Mouse (Mus musculus): ENCODE data around the gene Ppp1r32. TPM values are rescaled to one million over a fixed set of nuclear protein-coding genes. Genes with fewer than 3 reads are reported as not detected.

Ppp1r32 gene
- total RNA-seq, 2 experiments from 2014 or later, result not detected

DNA sequence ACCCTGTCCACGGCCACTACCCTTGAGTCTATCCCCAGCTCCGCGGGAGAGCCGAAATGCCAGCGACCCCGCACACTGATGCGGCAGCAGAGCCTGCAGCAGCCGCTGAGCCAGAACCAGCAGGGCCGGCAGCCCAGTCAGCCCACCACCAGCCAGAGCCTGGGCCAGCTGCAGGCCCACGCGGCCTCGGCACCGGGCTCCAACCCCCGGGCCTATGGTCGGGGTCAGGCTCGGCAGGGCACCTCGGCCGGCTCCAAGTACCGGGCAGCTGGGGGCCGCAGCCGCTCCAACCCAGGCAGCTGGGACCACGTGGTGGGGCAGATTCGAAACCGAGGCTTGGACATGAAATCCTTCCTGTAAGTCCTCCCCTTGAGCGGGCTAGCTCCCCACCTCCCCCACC is 56.4 kb downstream of the Ppp1r32 start:
- no peak for ATAC-seq (replicated peaks; ENCODE audit: poor library complexity)

DNA sequence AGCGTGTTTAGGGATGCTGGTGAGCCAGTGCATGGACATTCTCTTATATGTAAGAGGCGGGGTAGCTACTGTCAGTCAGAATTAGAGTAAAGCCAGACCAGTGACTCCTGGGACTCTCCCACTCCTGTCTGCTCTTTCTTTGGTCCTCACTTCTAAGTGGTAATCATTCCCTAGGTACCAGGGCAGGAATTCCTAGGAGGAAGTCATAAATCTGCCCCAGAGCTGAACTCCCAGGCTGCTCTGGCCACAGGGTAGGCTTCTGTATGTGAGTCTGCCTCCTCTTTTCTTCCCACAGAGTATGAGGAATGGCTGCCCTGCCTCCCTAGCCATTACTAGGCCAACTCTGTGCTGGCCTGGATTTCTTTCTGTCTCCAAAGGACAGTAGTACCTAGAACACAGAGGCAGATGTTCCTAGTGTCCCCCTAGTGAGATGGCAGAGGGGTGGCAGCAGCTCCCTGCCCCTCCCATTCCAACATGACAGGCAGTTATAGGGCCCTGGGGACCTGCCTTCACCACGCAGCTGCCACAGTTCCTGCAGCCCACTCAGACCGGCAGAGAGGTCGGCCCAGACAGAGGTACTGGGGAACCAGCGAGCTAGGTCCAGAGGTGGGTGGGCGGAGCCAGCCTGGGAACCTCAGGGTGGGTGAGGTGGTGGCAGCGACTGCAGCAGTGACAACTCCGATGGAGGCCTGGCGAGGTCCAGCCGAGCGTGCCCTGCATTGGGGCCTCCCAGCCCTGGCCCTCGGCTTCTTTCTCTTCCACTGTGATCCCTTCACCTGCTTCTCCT is 57.1 kb downstream of the Ppp1r32 start:
- ATAC-seq (replicated peaks; ENCODE audit: poor library complexity), result no peak

DNA sequence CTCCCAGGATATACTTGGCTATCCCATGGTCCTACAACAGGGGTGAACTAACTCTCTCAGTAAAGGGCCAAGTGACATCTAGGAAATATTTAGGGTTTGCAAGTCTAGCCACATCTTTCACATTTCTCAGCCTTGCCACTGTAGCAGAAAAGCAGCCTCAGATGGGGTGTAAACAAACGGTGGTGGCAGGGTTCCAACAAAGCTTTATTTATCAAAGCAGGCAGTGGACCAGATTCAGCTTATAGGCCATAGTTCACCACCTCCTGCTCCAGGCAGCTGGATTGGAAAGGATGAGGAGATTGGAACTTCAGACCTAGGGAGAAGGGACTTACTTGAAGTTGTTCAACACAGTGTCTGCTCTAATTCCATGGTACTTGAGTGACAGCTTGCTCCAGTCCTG is 58.0 kb downstream of the Ppp1r32 start:
- ATAC-seq (replicated peaks; ENCODE audit: poor library complexity), result no peak

Other genes starting within 250 kb of the Ppp1r32 start
- not detected in 2 replicates for gene Myrf, start 242.2 kb downstream of the Ppp1r32 start, total RNA-seq (2015)
- not detected in 2 replicates for gene Myrf, start 242.2 kb downstream of the Ppp1r32 start, total RNA-seq (2017)
- gene Dagla, start 178.1 kb downstream of the Ppp1r32 start, total RNA-seq (2015), result 0.02 TPM in 1 of 2 replicates, not detected in the other
- 0.17 and 1.4 TPM in 2 replicates for gene Dagla, start 178.1 kb downstream of the Ppp1r32 start, total RNA-seq (2017)
- not detected in 2 replicates for gene Syt7, start 93.8 kb downstream of the Ppp1r32 start, total RNA-seq (2015)
- gene Syt7, start 93.8 kb downstream of the Ppp1r32 start, total RNA-seq (2017), result not detected in 2 replicates
- gene Lrrc10b, start 25.5 kb downstream of the Ppp1r32 start, total RNA-seq (2015), result not detected in 2 replicates
- gene Lrrc10b, start 25.5 kb downstream of the Ppp1r32 start, total RNA-seq (2017), result not detected in 2 replicates
- gene Cpsf7, start 42.3 kb upstream of the Ppp1r32 start, total RNA-seq (2015), result 53.8 and 60.5 TPM in 2 replicates
- gene Cpsf7, start 42.3 kb upstream of the Ppp1r32 start, total RNA-seq (2017), result 30.0 and 37.9 TPM in 2 replicates
- 43.3 and 45.4 TPM in 2 replicates for gene Sdhaf2, start 43.2 kb upstream of the Ppp1r32 start, total RNA-seq (2015)
- 54.4 and 60.1 TPM in 2 replicates for gene Sdhaf2, start 43.2 kb upstream of the Ppp1r32 start, total RNA-seq (2017)
- 42.9 and 50.8 TPM in 2 replicates for gene Tmem216, start 73.3 kb upstream of the Ppp1r32 start, total RNA-seq (2015)
- gene Tmem216, start 73.3 kb upstream of the Ppp1r32 start, total RNA-seq (2017), result 25.3 and 28.7 TPM in 2 replicates
- 27.5 and 28.6 TPM in 2 replicates for gene Cyb561a3, start 94.2 kb upstream of the Ppp1r32 start, total RNA-seq (2015)
- gene Cyb561a3, start 94.2 kb upstream of the Ppp1r32 start, total RNA-seq (2017), result 28.8 and 29.6 TPM in 2 replicates
- gene Tmem138, start 94.4 kb upstream of the Ppp1r32 start, total RNA-seq (2015), result 37.8 and 38.7 TPM in 2 replicates
- 8.2 and 10.5 TPM in 2 replicates for gene Tmem138, start 94.4 kb upstream of the Ppp1r32 start, total RNA-seq (2017)
- gene Ddb1, start 122.4 kb upstream of the Ppp1r32 start, total RNA-seq (2015), result 102 and 114 TPM in 2 replicates
- 343 and 424 TPM in 2 replicates for gene Ddb1, start 122.4 kb upstream of the Ppp1r32 start, total RNA-seq (2017)
- 7.7 and 11.1 TPM in 2 replicates for gene Tkfc, start 122.7 kb upstream of the Ppp1r32 start, total RNA-seq (2015)
- gene Tkfc, start 122.7 kb upstream of the Ppp1r32 start, total RNA-seq (2017), result 5.5 and 5.9 TPM in 2 replicates
- gene Vwce, start 151.3 kb upstream of the Ppp1r32 start, total RNA-seq (2015), result 0.10 TPM in 2 replicates
- 0.51 TPM in 1 of 2 replicates, not detected in the other for gene Vwce, start 151.3 kb upstream of the Ppp1r32 start, total RNA-seq (2017)
- gene Pga5, start 195.1 kb upstream of the Ppp1r32 start, total RNA-seq (2015), result not detected in 2 replicates
- not detected in 2 replicates for gene Pga5, start 195.1 kb upstream of the Ppp1r32 start, total RNA-seq (2017)
- gene Vps37c, start 205.8 kb upstream of the Ppp1r32 start, total RNA-seq (2015), result 17.6 and 21.0 TPM in 2 replicates
- gene Vps37c, start 205.8 kb upstream of the Ppp1r32 start, total RNA-seq (2017), result 14.7 and 15.2 TPM in 2 replicates